Mouse (Mus musculus): ENCODE results near the gene Dnajb4. TPM values are rescaled to one million over a fixed set of nuclear protein-coding genes. Genes with fewer than 3 reads are reported as not detected.
A peak's percentile ranks its signal among the peaks of the same experiment; 100 is the strongest.

Dnajb4 gene
- polyA plus RNA-seq, 1 experiment: 20.7 TPM

GRCm38 (mm10) chr3:152191791-152192237 lies 18.3 kb downstream of the Dnajb4 start:
- DNase-seq (ENCODE audit: low read depth): peak; percentile 66

GRCm38 (mm10) chr3:152190679-152191477 lies 19.2 kb downstream of the Dnajb4 start:
- TF ChIP-seq CTCF (IDR thresholded peaks at IDR 0.05; ENCODE audit: borderline replicate concordance, extremely low read depth, insufficient read depth, insufficient read length) (no peak), POLR2A (IDR thresholded peaks at IDR 0.05; ENCODE audit: borderline replicate concordance, extremely low read depth, insufficient read depth, insufficient read length, poor library complexity, severe bottlenecking) (no peak)
- DNase-seq (ENCODE audit: low read depth): peak; percentile 11

More at GRCm38 (mm10) chr3:152191791-152192237, 18.3 kb downstream of the Dnajb4 start:
- TF ChIP-seq CTCF (IDR thresholded peaks at IDR 0.05; ENCODE audit: borderline replicate concordance, extremely low read depth, insufficient read depth, insufficient read length): no peak
- TF ChIP-seq POLR2A (IDR thresholded peaks at IDR 0.05; ENCODE audit: borderline replicate concordance, extremely low read depth, insufficient read depth, insufficient read length, poor library complexity, severe bottlenecking): no peak

GRCm38 (mm10) chr3:152189306-152189705 lies 20.8 kb downstream of the Dnajb4 start:
- DNase-seq (ENCODE audit: low read depth): no peak
- TF ChIP-seq POLR2A (IDR thresholded peaks at IDR 0.05; ENCODE audit: borderline replicate concordance, extremely low read depth, insufficient read depth, insufficient read length, poor library complexity, severe bottlenecking): no peak
- no peak for TF ChIP-seq CTCF (IDR thresholded peaks at IDR 0.05; ENCODE audit: borderline replicate concordance, extremely low read depth, insufficient read depth, insufficient read length)

- no peak for DNase-seq (ENCODE audit: low read depth)
- TF ChIP-seq POLR2A (IDR thresholded peaks at IDR 0.05; ENCODE audit: borderline replicate concordance, extremely low read depth, insufficient read depth, insufficient read length, poor library complexity, severe bottlenecking): no peak
- TF ChIP-seq CTCF (IDR thresholded peaks at IDR 0.05; ENCODE audit: borderline replicate concordance, extremely low read depth, insufficient read depth, insufficient read length): no peak
These were observed 24.0 kb downstream of the Dnajb4 start for GRCm38 (mm10) chr3:152186106-152186505.

GRCm38 (mm10) chr3:152183522-152183921 lies 26.6 kb downstream of the Dnajb4 start:
- DNase-seq (ENCODE audit: low read depth): no peak
- TF ChIP-seq CTCF (IDR thresholded peaks at IDR 0.05; ENCODE audit: borderline replicate concordance, extremely low read depth, insufficient read depth, insufficient read length) (no peak), POLR2A (IDR thresholded peaks at IDR 0.05; ENCODE audit: borderline replicate concordance, extremely low read depth, insufficient read depth, insufficient read length, poor library complexity, severe bottlenecking) (no peak)

- TF ChIP-seq CTCF (IDR thresholded peaks at IDR 0.05; ENCODE audit: borderline replicate concordance, extremely low read depth, insufficient read depth, insufficient read length) (no peak), POLR2A (IDR thresholded peaks at IDR 0.05; ENCODE audit: borderline replicate concordance, extremely low read depth, insufficient read depth, insufficient read length, poor library complexity, severe bottlenecking) (no peak)
- no peak for DNase-seq (ENCODE audit: low read depth)
These were observed 29.5 kb downstream of the Dnajb4 start for GRCm38 (mm10) chr3:152180624-152181023.

- no peak for TF ChIP-seq POLR2A (IDR thresholded peaks at IDR 0.05; ENCODE audit: borderline replicate concordance, extremely low read depth, insufficient read depth, insufficient read length, poor library complexity, severe bottlenecking)
- TF ChIP-seq CTCF (IDR thresholded peaks at IDR 0.05; ENCODE audit: borderline replicate concordance, extremely low read depth, insufficient read depth, insufficient read length): no peak
- DNase-seq (ENCODE audit: low read depth): no peak
These were observed 30.8 kb downstream of the Dnajb4 start for GRCm38 (mm10) chr3:152179285-152179684.

GRCm38 (mm10) chr3:152178816-152179215 lies 31.3 kb downstream of the Dnajb4 start:
- TF ChIP-seq POLR2A (IDR thresholded peaks at IDR 0.05; ENCODE audit: borderline replicate concordance, extremely low read depth, insufficient read depth, insufficient read length, poor library complexity, severe bottlenecking) (no peak), CTCF (IDR thresholded peaks at IDR 0.05; ENCODE audit: borderline replicate concordance, extremely low read depth, insufficient read depth, insufficient read length) (no peak)
- no peak for DNase-seq (ENCODE audit: low read depth)

- DNase-seq (ENCODE audit: low read depth): no peak
- no peak for TF ChIP-seq CTCF (IDR thresholded peaks at IDR 0.05; ENCODE audit: borderline replicate concordance, extremely low read depth, insufficient read depth, insufficient read length)
- TF ChIP-seq POLR2A (IDR thresholded peaks at IDR 0.05; ENCODE audit: borderline replicate concordance, extremely low read depth, insufficient read depth, insufficient read length, poor library complexity, severe bottlenecking): no peak
These were observed 37.7 kb downstream of the Dnajb4 start for GRCm38 (mm10) chr3:152172322-152172935.

GRCm38 (mm10) chr3:152171862-152172261 lies 38.2 kb downstream of the Dnajb4 start:
- TF ChIP-seq CTCF (IDR thresholded peaks at IDR 0.05; ENCODE audit: borderline replicate concordance, extremely low read depth, insufficient read depth, insufficient read length) (no peak), POLR2A (IDR thresholded peaks at IDR 0.05; ENCODE audit: borderline replicate concordance, extremely low read depth, insufficient read depth, insufficient read length, poor library complexity, severe bottlenecking) (no peak)
- DNase-seq (ENCODE audit: low read depth): no peak

- TF ChIP-seq CTCF (IDR thresholded peaks at IDR 0.05; ENCODE audit: borderline replicate concordance, extremely low read depth, insufficient read depth, insufficient read length) (no peak), POLR2A (IDR thresholded peaks at IDR 0.05; ENCODE audit: borderline replicate concordance, extremely low read depth, insufficient read depth, insufficient read length, poor library complexity, severe bottlenecking) (no peak)
- no peak for DNase-seq (ENCODE audit: low read depth)
These were observed 38.9 kb downstream of the Dnajb4 start for GRCm38 (mm10) chr3:152171236-152171635.
